In the genomic region with DNA sequence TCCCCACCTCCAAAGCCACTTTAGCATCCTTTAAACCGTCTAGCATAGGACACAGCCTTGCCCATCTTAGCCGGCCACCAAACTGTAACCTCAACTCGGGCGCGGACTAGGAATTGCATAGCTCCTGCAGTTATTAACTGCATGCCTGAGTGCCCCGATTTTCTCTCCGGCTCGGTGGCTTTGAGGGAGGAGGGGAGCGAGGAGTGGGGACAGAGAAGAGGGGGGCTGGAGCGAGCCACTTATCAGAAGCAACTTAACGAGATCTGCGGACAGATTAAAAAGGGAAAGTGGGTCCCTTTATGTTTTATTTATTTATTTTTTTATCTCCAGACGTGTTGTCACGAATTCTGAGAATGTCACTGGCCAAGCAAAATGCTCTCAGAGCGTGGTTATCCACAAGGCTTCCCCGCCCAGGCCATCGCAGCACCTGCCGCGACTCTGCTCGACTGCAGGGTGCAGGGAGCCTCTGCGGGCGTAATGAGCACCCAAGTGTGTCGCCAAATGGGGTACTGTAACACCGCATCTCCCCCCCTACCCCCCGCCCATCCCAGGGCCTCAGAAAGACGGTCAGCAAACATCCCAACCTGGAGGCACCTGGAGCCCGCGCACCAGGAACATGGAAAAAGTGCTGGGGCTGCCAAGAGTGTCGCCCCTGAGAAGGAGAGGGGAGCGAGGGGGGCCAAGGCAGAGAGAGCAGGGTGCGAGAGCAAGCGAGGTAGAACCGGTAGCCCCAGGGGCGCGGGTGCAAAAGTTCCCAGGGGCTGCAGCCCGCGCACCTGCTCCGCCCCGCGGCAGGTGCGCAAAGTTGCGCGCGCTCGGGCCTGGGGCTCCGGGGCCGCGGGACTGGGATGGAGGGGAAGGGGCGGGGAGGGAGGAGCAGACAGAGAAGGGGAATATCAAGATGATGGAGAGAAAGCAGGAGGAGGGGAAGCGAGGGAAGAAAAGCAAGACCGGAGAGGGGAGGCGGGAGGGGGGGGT, we compare ENCODE assay signal across 8 mouse cellular contexts. TPM values are rescaled to one million over a fixed set of nuclear protein-coding genes. Genes with fewer than 3 reads are reported as not detected.
DNase-seq lines count a peak whose midpoint lies in the region; ATAC-seq and TF ChIP-seq lines count a peak whose summit lies in the region.

No protein-coding gene starts in this region.

- H3K4me3 ChIP-seq in heart, adult 2 months, result peak overlapping the region; percentile 78
- H3K4me3 ChIP-seq in CH12.LX (replicated peaks in 1 of 3; ENCODE audit: low read depth in 2 of 3, low read length in 2 of 3, poor library complexity in 1 of 3), result peak overlapping the region in 1 of 3 experiments; percentile 71
- peak overlapping the region; percentile 70 for H3K4me3 ChIP-seq in neural tube, embryonic 14.5 days (ENCODE audit: low read depth, low read length)

- intact Hi-C loops in heart, adult 2 months (cut with DNase I), result loop anchor here (5.0 kb wide), 1 partner anchor 47 kb away; no protein-coding TSS in a partner anchor

- no peak for TF ChIP-seq EP300 in heart, adult 2 months (IDR thresholded peaks at IDR 0.05; ENCODE audit: insufficient read depth, low read depth, low read length)
- TF ChIP-seq EP300 in CH12.LX (IDR thresholded peaks at IDR 0.05; ENCODE audit: low read length), result no peak

- H3K9ac ChIP-seq in heart, adult 2 months (ENCODE audit: low read depth, low read length), result peak overlapping the region; percentile 95
- H3K9ac ChIP-seq in CH12.LX (ENCODE audit: insufficient read depth, low read depth), result peak overlapping the region; percentile 26; the same call in 1 of the 2 replicates
- peak overlapping the region; percentile 74 for H3K9ac ChIP-seq in neural tube, embryonic 14.5 days (replicated peaks; ENCODE audit: low read depth, low read length)

- peaks cover 3% of the 10 kb centered on the region for H3K27me3 ChIP-seq in heart, adult 2 months (ENCODE audit: control insufficient read depth, insufficient read depth, low read length)
- peaks cover 94% of the 10 kb centered on the region for H3K27me3 ChIP-seq in CH12.LX (replicated peaks)
- H3K27me3 ChIP-seq in neural tube, embryonic 14.5 days (ENCODE audit: control insufficient read depth, insufficient read depth, low read length), result 0 out of 2 replicates have a peak, but pooled peaks cover 2% of the 10 kb centered on the region

- TF ChIP-seq POLR2A in heart, adult 2 months (IDR thresholded peaks at IDR 0.05; ENCODE audit: insufficient read depth, low read depth, low read length), result no peak
- TF ChIP-seq POLR2A in CH12.LX (IDR thresholded peaks at IDR 0.05; ENCODE audit: low read depth, low read length), result no peak

- H3K27ac ChIP-seq in heart, adult 2 months, result no peak overlapping the region
- no peak overlapping the region for H3K27ac ChIP-seq in CH12.LX (ENCODE audit: insufficient read depth, low read depth)
- H3K27ac ChIP-seq in neural tube, embryonic 14.5 days (ENCODE audit: low read depth, low read length), result peak overlapping the region; percentile 94

- no peak for TF ChIP-seq RAD21 in CH12.LX (IDR thresholded peaks at IDR 0.05; ENCODE audit: low read depth, low read length)

- in situ Hi-C loops in CH12.LX (cut with MboI; ENCODE audit: low pct_ligation_motif_present, low pct_unique_long_range_greater_than_20kb, low sequenced_read_pairs), result no loop called here

- no peak for TF ChIP-seq CTCF in heart, adult 2 months (IDR thresholded peaks at IDR 0.05)
- no peak for TF ChIP-seq CTCF in CH12.LX (conservative IDR thresholded peaks at IDR 0.05 in 1 of 2, IDR thresholded peaks at IDR 0.05 in 1 of 2; ENCODE audit: low read depth in 2 of 2, low read length in 2 of 2)

- DNase-seq in heart, adult 2 months, result no peak
- DNase-seq in heart, postnatal 4 days, result no peak
- no peak for DNase-seq in CH12.LX (ENCODE audit: extremely low read depth)
- peak; percentile 33 for DNase-seq in embryo, embryonic 9.5 days (ENCODE audit: extremely low spot score)
- DNase-seq in kidney, postnatal 10 days, result peak; percentile 53
- no peak for DNase-seq in gastrocnemius, postnatal 25 days
- DNase-seq in layer of hippocampus, adult 8-10 months (ENCODE audit: low spot score in 2 of 2), result no peak

- peak; percentile 14; the same call in 1 of the 2 replicates for ATAC-seq in neural tube, embryonic 14.5 days (ENCODE audit: low read depth)

- WGBS in heart, adult 2 months, result 3% methylated on average over 52 of the region's 52 CpGs
- under 1% methylated on average over 52 of the region's 52 CpGs for WGBS in neural tube, embryonic 14.5 days

- H3K4me1 ChIP-seq in heart, adult 2 months (ENCODE audit: control insufficient read depth, insufficient read depth, low read length), result peaks cover 3% of the 10 kb centered on the region
- peaks cover 5% of the 10 kb centered on the region in 2 experiments; a peak in 1 of 4 replicates for H3K4me1 ChIP-seq in CH12.LX (ENCODE audit: control insufficient read depth in 1 of 2, insufficient read depth in 2 of 2)
- H3K4me1 ChIP-seq in neural tube, embryonic 14.5 days (ENCODE audit: control insufficient read depth, insufficient read depth, low read length), result peaks cover 32% of the 10 kb centered on the region; the same call in 1 of the 2 replicates

- dilution Hi-C loops in CH12.LX (cut with MboI; ENCODE audit: extremely low pct_ligation_motif_present, extremely low pct_unique_long_range_greater_than_20kb, low sequenced_read_pairs), result no loop called here

- no peaks in the 10 kb centered on the region for H3K79me2 ChIP-seq in heart, adult 2 months (replicated peaks; ENCODE audit: control insufficient read depth, insufficient read depth, low read length)
- H3K79me2 ChIP-seq in CH12.LX (replicated peaks; ENCODE audit: control insufficient read depth, extremely low read depth, insufficient read depth, poor library complexity, severe bottlenecking), result no peaks in the 10 kb centered on the region

- no peaks in the 10 kb centered on the region for H3K9me3 ChIP-seq in CH12.LX (replicated peaks; ENCODE audit: low read length)
- H3K9me3 ChIP-seq in neural tube, embryonic 14.5 days (ENCODE audit: control insufficient read depth, low read length), result no peaks in the 10 kb centered on the region

- peak overlapping the region; percentile 48 for H3K4me2 ChIP-seq in CH12.LX (ENCODE audit: insufficient read depth, low read depth, poor library complexity, severe bottlenecking)
- H3K4me2 ChIP-seq in neural tube, embryonic 14.5 days (ENCODE audit: low read depth, low read length), result peak overlapping the region; percentile 80

- no peaks in the 10 kb centered on the region for H3K36me3 ChIP-seq in heart, adult 2 months (ENCODE audit: control insufficient read depth, insufficient read depth, low read length)
- no peaks in the 10 kb centered on the region for H3K36me3 ChIP-seq in CH12.LX (replicated peaks in 1 of 2; ENCODE audit: control insufficient read depth in 1 of 2, insufficient read depth in 1 of 2, low read length in 1 of 2)
- no peaks in the 10 kb centered on the region for H3K36me3 ChIP-seq in neural tube, embryonic 14.5 days (ENCODE audit: control insufficient read depth, insufficient read depth, low read length)

TF ChIP-seq in CH12.LX, 34 proteins besides CTCF, POLR2A, EP300 and RAD21:
- no peak for TF ChIP-seq MXI1 (IDR thresholded peaks at IDR 0.05; ENCODE audit: low read depth, low read length)
- no peak for TF ChIP-seq JUND (conservative IDR thresholded peaks at IDR 0.05; ENCODE audit: low read depth, low read length)
- TF ChIP-seq TCF12 (IDR thresholded peaks at IDR 0.05; ENCODE audit: low read depth, low read length), result no peak
- no peak for TF ChIP-seq IRF4 (IDR thresholded peaks at IDR 0.05; ENCODE audit: low read depth, low read length)
- no peak for TF ChIP-seq ZC3H11A (IDR thresholded peaks at IDR 0.05; ENCODE audit: low read depth, low read length)
- TF ChIP-seq PAX5 (IDR thresholded peaks at IDR 0.05; ENCODE audit: low read length), result no peak
- no peak for TF ChIP-seq USF1 (IDR thresholded peaks at IDR 0.05; ENCODE audit: low read depth, low read length)

RNA-seq across cellular contexts. Expression of gene Cux2, which starts 0.9 kb away (rescaled TPM):
- 10 to 100 TPM; 18.1 to 18.4 TPM for total RNA-seq in heart, adult 2 months (2021)
- polyA plus RNA-seq in heart, adult 2 months (2012; rRNA removed), result 11.4 and 16.7 TPM in 2 replicates
- total RNA-seq in heart, postnatal 4 days (2021), result 10 to 100 TPM; 12.2 to 13.6 TPM
- total RNA-seq in CH12.LX (2012; rRNA removed), result 0.17 TPM in 1 of 2 replicates, not detected in the other
- not detected in 2 replicates for total RNA-seq in CH12.LX (2014; rRNA removed)
- polyA plus RNA-seq in CH12.LX (2012; ENCODE audit: insufficient read length, low read depth), result not detected in 2 replicates
- polyA plus RNA-seq in neural tube, embryonic 14.5 days (2014; fragmentation: Nextera tagmentation; extraction: Ambion mirVana), result 25.6 and 31.3 TPM in 2 replicates
- total RNA-seq in gastrocnemius, postnatal 25 days (2021), result 1 to 10 TPM; 1.8 to 6.9 TPM
- total RNA-seq in layer of hippocampus, adult 8-10 months (2022), result 10 to 100 TPM; 41.0 to 48.6 (median 45.2) TPM

RNA-seq across cellular contexts. Expression of gene Myl2, which starts 51.8 kb away (rescaled TPM):
- over 10,000 TPM; 18,797 to 22,206 TPM for total RNA-seq in heart, adult 2 months (2021)
- polyA plus RNA-seq in heart, adult 2 months (2012; rRNA removed), result 7,725 and 11,177 TPM in 2 replicates
- over 10,000 TPM; 18,495 to 19,403 TPM for total RNA-seq in heart, postnatal 4 days (2021)
- total RNA-seq in CH12.LX (2012; rRNA removed) (not detected in 2 replicates), CH12.LX (2014; rRNA removed) (not detected in 2 replicates)
- polyA plus RNA-seq in CH12.LX (2012; ENCODE audit: insufficient read length, low read depth), result not detected in 2 replicates
- 0.86 TPM in 1 of 2 replicates, not detected in the other for polyA plus RNA-seq in neural tube, embryonic 14.5 days (2014; fragmentation: Nextera tagmentation; extraction: Ambion mirVana)
- total RNA-seq in gastrocnemius, postnatal 25 days (2021), result 1,000 to 10,000 TPM in 1 of 2 experiments, 100 to 1,000 TPM in 1; 354 to 1,320 TPM
- 1 to 10 TPM in 3 of 4 experiments, under 1 TPM in 1; 0.80 to 4.7 (median 2.9) TPM for total RNA-seq in layer of hippocampus, adult 8-10 months (2022)

Comparison
In these comparisons a context has a peak if more than half of its experiments do, and no peak if none do; other contexts are left out.
1. DNase-seq: peak in embryo, embryonic 9.5 days (single experiment) and kidney, postnatal 10 days (single experiment); none in heart, adult 2 months (0 of 2), heart, postnatal 4 days (single experiment), CH12.LX (single experiment), gastrocnemius, postnatal 25 days (single experiment) and layer of hippocampus, adult 8-10 months (0 of 2).
2. H3K9ac ChIP-seq: peak in every context shown above with its lines; median percentile 95 in heart, adult 2 months; 74 in neural tube, embryonic 14.5 days; 26 in CH12.LX.
3. RNA of gene Myl2, which starts 51.8 kb away (total RNA-seq): 18,797 to 22,206 TPM in heart, adult 2 months, 18,495 to 19,403 TPM in heart, postnatal 4 days and 354 to 1,320 TPM in gastrocnemius, postnatal 25 days; 0.80 to 4.7 TPM in layer of hippocampus, adult 8-10 months and not detected in CH12.LX; every median in the first group is over 10 times any median in the second.